Mouse (Mus musculus): ENCODE measurements around the gene Colgalt1.

The Colgalt1 gene

DNA sequence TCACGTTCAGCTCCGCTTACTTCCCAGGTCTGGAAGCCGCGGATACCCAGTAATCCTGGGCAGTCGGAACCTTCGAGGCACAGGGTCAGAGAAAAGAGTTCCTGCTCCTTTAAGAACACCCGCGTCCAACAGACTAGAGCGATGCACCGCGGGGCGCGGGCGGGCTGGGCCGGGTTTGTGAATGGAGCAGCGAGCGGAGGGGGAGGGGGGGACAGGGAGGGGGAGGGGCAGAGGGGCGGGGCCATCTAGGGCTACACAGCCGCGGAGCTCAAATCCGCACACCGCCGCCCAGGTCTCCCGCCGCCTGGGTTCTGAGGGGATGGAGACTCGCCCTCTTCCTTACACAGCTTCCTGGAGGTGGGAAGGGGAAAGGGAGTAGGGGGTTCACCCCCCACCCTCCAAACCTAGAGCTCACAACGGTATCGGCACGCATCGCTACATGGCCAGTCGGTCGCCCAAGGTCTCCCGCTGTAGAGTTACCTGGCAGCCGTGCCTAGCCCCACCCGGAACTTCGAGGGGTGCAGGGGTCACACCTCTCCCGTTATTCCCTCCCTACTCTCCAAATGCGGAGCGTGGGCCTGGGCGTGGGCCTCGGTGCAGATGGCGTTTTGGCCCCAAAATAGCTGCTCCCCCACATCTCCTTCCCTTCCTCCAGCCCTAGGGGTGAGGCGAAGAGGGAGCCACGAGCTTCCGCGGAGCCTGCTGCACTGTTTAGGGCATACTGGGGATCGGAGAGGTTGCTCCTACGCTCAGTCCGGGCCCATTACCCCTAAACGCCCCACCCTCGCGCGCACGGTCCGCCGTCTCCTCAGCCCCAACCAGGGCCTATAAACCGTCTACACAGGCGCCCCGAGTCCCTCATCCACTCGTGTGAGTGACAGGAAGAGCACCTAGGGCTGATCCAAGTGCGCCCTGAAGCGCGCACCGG, 60.1 kb downstream of the Colgalt1 start:
- DNase-seq: no peak

DNA sequence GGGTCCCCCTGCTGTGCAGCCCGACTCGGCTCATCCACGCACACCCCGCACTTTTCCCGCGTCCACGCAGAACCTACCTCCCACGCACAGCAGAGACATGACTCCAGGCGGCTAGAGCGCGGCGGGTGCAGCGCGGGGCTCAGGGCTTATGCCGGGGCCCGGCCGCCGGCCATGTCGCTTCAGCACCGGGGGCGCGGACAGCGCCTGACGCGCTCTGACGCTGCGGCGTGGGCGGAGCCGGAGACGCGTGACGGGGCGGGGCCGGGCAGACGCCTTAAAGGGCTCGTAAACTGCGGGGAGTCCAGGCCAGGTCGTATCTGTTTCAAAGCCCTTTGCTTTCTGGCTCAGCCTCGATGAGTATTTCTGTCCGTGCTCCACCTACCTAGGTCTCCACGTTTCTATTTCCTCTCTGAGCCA, 60.8 kb downstream of the Colgalt1 start, which contains the start of gene Unc13a:
Unc13a (minus strand) TSS at position 209 of the 417 bp plus-strand sequence.
- DNase-seq: peak; percentile 77

DNA sequence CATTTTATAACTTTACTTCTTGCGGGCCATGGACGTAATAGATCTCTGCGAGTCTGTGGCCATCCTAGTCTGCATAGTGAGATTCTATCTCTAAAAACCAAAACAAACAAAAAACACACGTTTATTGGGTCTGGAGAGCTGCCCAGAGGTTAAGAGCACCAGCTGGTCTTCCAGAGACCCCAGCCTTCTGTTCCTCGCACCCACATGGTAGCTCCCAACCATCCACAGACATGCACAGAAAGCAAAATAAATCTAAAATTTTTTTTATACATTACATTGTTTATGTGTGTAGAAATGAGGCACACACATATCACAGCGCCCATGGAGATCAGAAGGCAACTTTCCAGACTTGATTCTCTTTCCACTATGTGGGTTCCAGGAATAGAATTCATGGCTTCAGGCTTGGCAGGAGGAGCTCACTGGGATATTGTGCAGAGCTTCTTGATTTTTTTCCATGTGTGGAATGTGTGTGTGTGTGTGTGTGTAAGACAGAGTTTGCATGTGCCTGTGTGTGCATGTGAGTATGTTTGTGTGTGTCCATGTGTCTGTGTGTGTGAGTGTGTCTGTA, 61.5 kb downstream of the Colgalt1 start:
- no peak for DNase-seq

DNA sequence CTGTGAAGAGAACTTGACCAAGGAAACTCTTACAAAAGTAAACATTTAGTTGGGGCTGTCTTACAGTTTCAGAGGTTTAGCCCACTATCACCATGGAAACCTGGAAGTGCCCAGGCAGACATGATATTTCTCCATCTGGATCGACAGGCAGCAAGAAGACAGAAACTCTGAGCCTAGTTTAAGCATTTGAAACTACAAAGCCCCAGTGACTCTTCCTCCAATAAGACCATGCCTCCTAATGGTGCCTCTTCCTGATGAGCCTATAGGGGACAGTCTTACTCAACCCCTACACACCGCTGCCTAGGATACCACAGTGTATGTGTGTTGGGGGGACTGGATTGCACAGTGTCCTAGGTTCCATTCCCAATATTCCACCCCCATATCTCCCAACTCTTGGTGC, 63.3 kb downstream of the Colgalt1 start:
- DNase-seq: no peak
